Mouse (Mus musculus) gastrocnemius, postnatal 25 days (tissue): ENCODE results near the gene Anapc7. TPM values are rescaled to one million over a fixed set of nuclear protein-coding genes. Genes with fewer than 3 reads are reported as not detected.
A peak's percentile ranks its signal among the peaks of the same experiment; 100 is the strongest.

Source experiments
- DNase-seq: peaks from one replicate; pipeline ENCODE4 v3.0.0; 2022
- long read RNA-seq, 2 experiments: library from polyadenylated mRNA; stranded (forward); transcript quantifications; one replicate each; pipeline ENCODE4 v2.0.0; 2021
- total RNA-seq, 2 experiments: library from RNA; stranded (reverse); gene quantifications; 1 replicate in 1 of 2; 2 replicates in 1 of 2; pipeline ENCODE4 v1.2.3; 2021

Gene Anapc7
- total RNA-seq = 10 to 100 TPM; 12.3 to 13.4 TPM
- long read RNA-seq, experiment 1, transcript Anapc7-201 (11 exons, 2,751 nt) = major isoform, 6 of 9 reads
- long read RNA-seq, experiment 1, partial matches to known transcripts = 3 of 9 reads
- long read RNA-seq, experiment 1, other reads (novel, unspliced or antisense) = 0 of 9 reads
- long read RNA-seq, experiment 2, transcript Anapc7-201 (11 exons, 2,751 nt) = major isoform, 5 of 11 reads
- long read RNA-seq, experiment 2, partial matches to known transcripts = 5 of 11 reads
- long read RNA-seq, experiment 2, other reads (novel, unspliced or antisense) = 1 of 11 reads

- DNase-seq = no peak
Measured at GRCm38 (mm10) chr5:122421271-122422068, at the start of gene Anapc7. Anapc7 (plus strand) TSS chr5:122421693.

DNA sequence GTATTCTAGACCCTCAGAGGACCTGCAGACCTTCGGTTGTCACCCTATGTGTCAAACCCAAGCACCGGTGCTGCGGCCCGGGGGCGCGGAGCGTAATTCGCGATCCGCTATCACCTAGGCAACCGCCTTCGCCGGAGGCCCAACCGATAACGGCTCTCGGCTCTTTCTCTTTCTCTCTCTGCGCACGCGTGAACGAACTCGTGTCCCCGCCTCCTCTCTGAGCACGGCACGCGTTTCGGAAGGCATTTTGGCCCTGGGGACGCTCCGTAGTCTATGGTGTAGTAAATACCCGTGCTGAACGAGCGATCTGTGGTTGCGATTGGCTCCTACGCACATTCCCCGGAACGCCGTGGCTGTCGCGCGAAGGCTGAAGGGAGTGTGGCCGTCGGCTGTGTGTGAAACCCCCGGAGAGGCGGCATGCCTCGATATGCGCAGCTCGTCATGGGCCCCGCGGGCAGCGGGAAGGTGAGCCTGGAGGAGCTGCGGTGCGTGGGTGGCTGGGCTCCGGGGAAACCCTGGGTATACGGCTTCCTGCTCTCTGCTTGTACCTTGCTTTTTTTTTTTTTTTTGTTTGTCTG lies 49.2 kb upstream of the Anapc7 start, which contains the start of gene Fam216a:
Gene Fam216a, minus strand, starts transcription at position 173 of the 578 bp plus-strand sequence.
- peak; percentile 98 for DNase-seq

GRCm38 (mm10) chr5:122372878-122373277 lies 48.6 kb upstream of the Anapc7 start:
- DNase-seq = no peak

DNA sequence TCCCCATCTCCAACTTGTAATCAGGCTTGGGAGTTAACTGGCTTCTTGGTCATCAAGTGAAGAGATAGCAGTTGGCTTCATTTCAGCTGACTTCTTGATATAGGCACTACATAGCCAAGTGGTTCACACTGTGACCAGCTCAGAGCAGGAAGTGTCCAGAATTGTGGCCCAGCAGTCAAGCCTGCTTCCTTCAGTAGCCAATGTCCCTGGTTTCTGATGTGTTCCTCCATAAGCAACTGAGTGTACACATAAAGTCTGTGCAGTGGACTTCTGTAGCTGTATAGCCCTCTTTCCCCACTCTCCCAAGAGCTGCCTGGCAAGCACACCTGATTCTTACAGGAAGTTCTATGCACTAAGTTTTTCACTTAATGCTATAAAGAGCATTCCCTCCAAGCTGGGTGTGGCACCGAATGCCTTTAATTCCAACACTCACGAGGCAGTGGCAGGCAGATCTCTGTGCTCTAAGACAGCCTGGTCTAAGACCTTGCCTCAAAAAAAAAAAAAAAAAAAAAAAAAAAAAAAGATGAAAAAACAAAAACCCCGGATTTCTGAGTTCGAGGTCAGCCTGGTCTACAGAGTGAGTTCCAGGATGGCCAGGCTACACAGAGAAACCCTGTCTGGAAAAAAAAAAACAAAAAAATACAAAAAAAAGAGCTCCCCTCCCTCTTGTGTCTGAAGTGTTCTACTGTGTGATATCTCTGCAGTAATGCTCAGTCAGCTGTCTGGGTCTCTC lies 44.2 kb upstream of the Anapc7 start:
- no peak for DNase-seq

- DNase-seq = no peak
Measured at GRCm38 (mm10) chr5:122378171-122378570, 43.3 kb upstream of the Anapc7 start.

- peak; percentile 67 for DNase-seq
Measured at GRCm38 (mm10) chr5:122379374-122380155, 41.9 kb upstream of the Anapc7 start.

- DNase-seq = no peak
Measured at GRCm38 (mm10) chr5:122390006-122390405, 31.5 kb upstream of the Anapc7 start.

GRCm38 (mm10) chr5:122390671-122391070 lies 30.8 kb upstream of the Anapc7 start:
- DNase-seq = no peak

GRCm38 (mm10) chr5:122391178-122391785 lies 30.2 kb upstream of the Anapc7 start:
- no peak for DNase-seq

GRCm38 (mm10) chr5:122391786-122392180 lies 29.7 kb upstream of the Anapc7 start, which contains the start of gene Arpc3:
Arpc3 (plus strand) TSS chr5:122391878.
- DNase-seq = peak; percentile 88

GRCm38 (mm10) chr5:122392227-122393004 lies 29.1 kb upstream of the Anapc7 start:
- peak; percentile 5 for DNase-seq

GRCm38 (mm10) chr5:122393887-122394286 lies 27.6 kb upstream of the Anapc7 start:
- DNase-seq = peak; percentile 14

DNA sequence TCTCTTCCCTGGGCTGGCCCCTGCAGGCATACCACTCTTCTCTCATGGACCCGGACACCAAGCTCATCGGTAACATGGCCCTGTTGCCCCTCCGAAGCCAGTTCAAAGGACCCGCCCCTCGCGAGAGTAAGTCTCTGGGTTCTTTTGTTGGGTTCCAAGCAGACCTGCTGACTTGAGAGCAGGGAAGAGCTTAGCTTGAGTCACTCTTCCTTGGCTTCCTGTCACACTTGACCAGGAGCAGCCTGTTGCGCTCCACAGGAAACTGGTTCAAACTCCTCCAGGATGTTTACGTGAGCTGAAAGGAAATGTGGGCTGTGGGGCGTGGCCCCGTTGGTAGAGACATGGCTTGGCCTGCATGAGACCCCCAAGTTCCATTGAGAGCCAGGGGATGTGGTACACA lies 24.7 kb upstream of the Anapc7 start:
- DNase-seq = peak; percentile 39

DNA sequence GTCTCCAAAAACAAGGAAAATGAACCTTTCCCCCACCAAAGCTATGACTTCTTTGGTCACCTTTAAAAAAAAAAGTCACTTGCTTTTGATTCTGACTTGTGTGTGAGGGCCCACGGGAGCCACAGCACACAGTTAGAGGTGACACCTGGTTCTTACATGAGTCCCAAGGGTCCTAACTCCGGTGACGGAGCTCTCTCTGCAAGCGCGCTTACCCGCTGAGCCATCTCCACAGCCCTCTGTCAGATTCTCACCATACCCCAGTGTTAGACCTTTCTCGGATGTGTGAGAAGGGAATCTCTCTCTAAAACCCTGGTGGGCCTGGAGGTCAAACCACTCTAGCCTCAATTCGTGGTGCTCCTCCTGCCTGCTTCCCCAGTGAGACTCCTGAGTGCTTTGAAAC lies 24.0 kb upstream of the Anapc7 start:
- DNase-seq = no peak

GRCm38 (mm10) chr5:122399871-122400270 lies 21.6 kb upstream of the Anapc7 start:
- DNase-seq = no peak

DNA sequence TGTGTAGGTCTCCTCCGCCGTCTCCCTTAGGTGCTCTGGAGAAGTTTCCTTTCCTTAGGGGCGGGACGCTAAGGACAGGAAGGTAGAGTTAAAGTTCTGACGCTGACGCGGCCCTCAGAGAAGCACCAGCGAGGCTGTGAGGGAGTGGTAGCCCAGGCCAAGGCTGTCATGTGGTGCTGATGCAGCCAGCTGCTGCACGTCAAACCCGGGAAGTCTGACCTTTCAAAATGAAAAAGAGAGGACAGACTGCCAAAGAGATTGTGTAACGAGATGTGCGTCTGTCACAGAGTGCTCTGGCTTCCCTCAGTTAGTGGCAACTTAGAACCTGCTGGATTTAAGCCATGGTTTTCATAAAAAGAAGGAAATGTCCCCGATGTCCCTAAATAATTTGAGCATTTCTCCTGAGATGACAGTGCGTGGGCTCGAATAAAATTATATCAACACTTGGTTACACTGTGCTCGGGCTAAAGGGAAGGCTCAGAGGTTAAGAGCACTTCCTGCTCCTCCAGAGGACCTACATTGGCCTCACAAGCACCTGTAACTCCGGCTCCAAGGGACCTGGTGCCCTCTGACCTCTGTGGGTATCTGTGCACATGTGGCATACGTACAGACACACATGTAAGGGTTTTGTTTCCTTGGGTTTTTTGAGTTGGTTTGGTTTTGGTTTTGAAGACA lies 20.7 kb upstream of the Anapc7 start:
- peak; percentile 68 for DNase-seq

- DNase-seq = peak; percentile 49
Measured at GRCm38 (mm10) chr5:122401303-122401640, 20.2 kb upstream of the Anapc7 start.

- DNase-seq = no peak
Measured at GRCm38 (mm10) chr5:122402160-122402559, 19.3 kb upstream of the Anapc7 start.

DNA sequence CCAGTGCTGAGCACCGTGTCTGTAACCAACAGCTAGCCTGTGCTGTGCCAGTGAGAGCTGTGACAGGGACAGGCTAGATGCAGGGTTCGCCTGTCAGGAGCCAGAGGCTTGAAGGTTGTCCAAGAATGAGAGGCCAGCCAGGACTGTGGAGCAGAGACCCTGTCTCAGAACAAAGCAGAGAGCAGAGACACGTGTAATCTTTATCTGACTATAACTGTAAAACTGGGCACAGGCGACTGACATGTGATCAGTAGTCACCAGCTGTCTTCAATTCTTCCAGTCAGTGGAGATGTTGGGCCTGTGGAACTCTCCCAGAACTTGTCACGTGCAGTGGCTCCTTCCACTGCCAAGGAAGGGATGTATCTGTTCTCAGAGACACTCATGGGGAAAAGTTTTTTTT lies 18.7 kb upstream of the Anapc7 start:
- peak; percentile 42 for DNase-seq

DNA sequence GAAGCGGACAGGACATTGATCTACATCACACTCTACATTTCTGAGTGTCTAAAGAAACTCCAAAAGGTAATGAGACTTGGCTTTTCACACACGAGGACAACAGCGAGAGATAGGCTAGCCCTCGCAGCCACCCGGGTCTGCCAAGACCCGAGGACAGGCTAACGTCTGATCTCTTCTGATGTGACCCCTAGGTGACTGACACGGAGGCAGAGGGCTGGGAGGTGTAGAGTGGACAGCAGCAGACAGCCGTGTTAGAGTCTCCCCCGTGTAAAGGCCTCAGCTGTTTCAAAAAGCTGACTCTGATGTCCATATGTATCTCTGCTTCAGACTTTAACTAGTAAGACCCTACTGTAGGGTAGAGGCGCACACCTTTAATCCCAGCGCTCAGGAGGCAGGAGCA lies 18.1 kb upstream of the Anapc7 start:
- DNase-seq = no peak
